8 mouse cellular contexts compared by ENCODE assay signal in the genomic region with DNA sequence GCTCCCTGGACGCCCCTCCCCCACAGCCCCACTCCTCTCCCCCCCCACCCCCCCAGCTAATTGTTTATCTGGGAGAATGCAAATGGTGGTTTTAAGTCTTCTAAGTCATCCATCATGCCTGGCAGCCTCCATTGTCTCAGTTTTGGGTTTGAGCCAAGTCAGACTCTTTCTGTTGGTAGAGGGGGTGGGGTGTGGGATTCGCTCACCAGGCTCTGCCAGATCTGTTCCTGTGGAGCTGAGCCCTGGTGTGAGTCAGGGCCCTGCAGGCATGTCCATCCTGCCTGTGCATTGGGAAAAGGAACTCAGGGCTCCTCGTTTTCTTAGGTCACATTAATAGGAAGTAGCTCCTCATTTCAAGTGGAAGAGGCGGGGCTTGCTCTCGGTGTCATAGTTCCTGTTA.
DNase-seq lines count a peak whose midpoint lies in the region; ATAC-seq lines count a peak whose summit lies in the region.

No protein-coding gene starts in this region.

- peak; percentile 40 for DNase-seq in right cerebral cortex, adult 18-20 months
- no peak for DNase-seq in right cerebral cortex, postnatal 14 days
- DNase-seq in embryonic facial prominence, embryonic 10.5 days (ENCODE audit: low spot score), result peak; percentile 77
- peak; percentile 85 for DNase-seq in kidney, postnatal 14 days
- DNase-seq in gastrocnemius, postnatal 10 days, result no peak

- peak; percentile 79 for ATAC-seq in heart, embryonic 16.5 days (replicated peaks; ENCODE audit: extremely low read depth, insufficient read depth, low FRiP score)
- peak; percentile 56 for ATAC-seq in liver, embryonic 16.5 days (ENCODE audit: low read depth)
- ATAC-seq in neural tube, embryonic 13.5 days (ENCODE audit: low read depth), result peak; percentile 64

- H3K27ac ChIP-seq in embryonic facial prominence, embryonic 10.5 days (replicated peaks), result peak overlapping the region; percentile 52
- peak overlapping the region; percentile 79 for H3K27ac ChIP-seq in heart, embryonic 16.5 days (ENCODE audit: low read length)
- H3K27ac ChIP-seq in liver, embryonic 16.5 days (ENCODE audit: low read length), result no peak overlapping the region
- H3K27ac ChIP-seq in neural tube, embryonic 13.5 days (replicated peaks), result peak overlapping the region; percentile 75

- H3K9me3 ChIP-seq in embryonic facial prominence, embryonic 10.5 days, result no peaks in the 10 kb centered on the region
- H3K9me3 ChIP-seq in heart, embryonic 16.5 days (replicated peaks; ENCODE audit: control insufficient read depth, low read length), result no peaks in the 10 kb centered on the region
- no peaks in the 10 kb centered on the region for H3K9me3 ChIP-seq in liver, embryonic 16.5 days (replicated peaks; ENCODE audit: control insufficient read depth, low read length)
- H3K9me3 ChIP-seq in neural tube, embryonic 13.5 days, result no peaks in the 10 kb centered on the region

- H3K9ac ChIP-seq in heart, embryonic 16.5 days (ENCODE audit: low read length), result no peak overlapping the region
- no peak overlapping the region for H3K9ac ChIP-seq in liver, embryonic 16.5 days (ENCODE audit: low read depth, low read length)
- no peak overlapping the region for H3K9ac ChIP-seq in neural tube, embryonic 13.5 days

- H3K4me1 ChIP-seq in embryonic facial prominence, embryonic 10.5 days, result peaks cover 98% of the 10 kb centered on the region
- peaks cover 68% of the 10 kb centered on the region for H3K4me1 ChIP-seq in heart, embryonic 16.5 days (ENCODE audit: control insufficient read depth, insufficient read depth, low read length)
- H3K4me1 ChIP-seq in liver, embryonic 16.5 days (ENCODE audit: control insufficient read depth, low read depth, low read length), result peaks cover 5% of the 10 kb centered on the region
- H3K4me1 ChIP-seq in neural tube, embryonic 13.5 days (replicated peaks), result peaks cover 90% of the 10 kb centered on the region

- no peaks in the 10 kb centered on the region for H3K27me3 ChIP-seq in embryonic facial prominence, embryonic 10.5 days (replicated peaks; ENCODE audit: low read depth, poor library complexity, severe bottlenecking)
- H3K27me3 ChIP-seq in heart, embryonic 16.5 days (ENCODE audit: control insufficient read depth, insufficient read depth, low read length), result no peaks in the 10 kb centered on the region
- no peaks in the 10 kb centered on the region for H3K27me3 ChIP-seq in liver, embryonic 16.5 days (ENCODE audit: control insufficient read depth, insufficient read depth, low read depth, low read length)
- no peaks in the 10 kb centered on the region; the same call in 1 of the 2 replicates for H3K27me3 ChIP-seq in neural tube, embryonic 13.5 days

- peak overlapping the region; percentile 37 for H3K4me3 ChIP-seq in embryonic facial prominence, embryonic 10.5 days
- no peak overlapping the region for H3K4me3 ChIP-seq in heart, embryonic 16.5 days (ENCODE audit: low read length)
- H3K4me3 ChIP-seq in liver, embryonic 16.5 days (ENCODE audit: low read depth, low read length), result no peak overlapping the region
- H3K4me3 ChIP-seq in neural tube, embryonic 13.5 days, result peak overlapping the region; percentile 13

- peak overlapping the region; percentile 43 for H3K4me2 ChIP-seq in heart, embryonic 16.5 days (ENCODE audit: low read depth, low read length)
- H3K4me2 ChIP-seq in liver, embryonic 16.5 days (ENCODE audit: low read depth, low read length), result no peak overlapping the region
- H3K4me2 ChIP-seq in neural tube, embryonic 13.5 days, result peak overlapping the region; percentile 42

- 5% methylated on average over 5 of the region's 5 CpGs for WGBS in embryonic facial prominence, embryonic 10.5 days
- 8% methylated on average over 5 of the region's 5 CpGs for WGBS in heart, embryonic 16.5 days
- 7% methylated on average over 5 of the region's 5 CpGs for WGBS in liver, embryonic 16.5 days (ENCODE audit: insufficient replicate concordance)
- 2% methylated on average over 5 of the region's 5 CpGs for WGBS in neural tube, embryonic 13.5 days

- H3K36me3 ChIP-seq in embryonic facial prominence, embryonic 10.5 days (replicated peaks), result no peaks in the 10 kb centered on the region
- H3K36me3 ChIP-seq in heart, embryonic 16.5 days (ENCODE audit: control insufficient read depth, insufficient read depth), result no peaks in the 10 kb centered on the region
- no peaks in the 10 kb centered on the region for H3K36me3 ChIP-seq in liver, embryonic 16.5 days (ENCODE audit: control insufficient read depth, insufficient read depth)
- H3K36me3 ChIP-seq in neural tube, embryonic 13.5 days, result no peaks in the 10 kb centered on the region

Comparison
In these comparisons a context has a peak if more than half of its experiments do, and no peak if none do; other contexts are left out.
1. DNase-seq: peak in right cerebral cortex, adult 18-20 months (single experiment), embryonic facial prominence, embryonic 10.5 days (single experiment) and kidney, postnatal 14 days (single experiment); none in right cerebral cortex, postnatal 14 days (single experiment) and gastrocnemius, postnatal 10 days (single experiment).
2. H3K4me3 ChIP-seq: peak in embryonic facial prominence, embryonic 10.5 days (single experiment) and neural tube, embryonic 13.5 days (single experiment); none in heart, embryonic 16.5 days (single experiment) and liver, embryonic 16.5 days (single experiment).
3. Peak in every context shown above with its lines, with median percentiles within 50 percentile points of each other: ATAC-seq.